Mouse (Mus musculus) midbrain, embryonic 10.5 days (tissue): ENCODE results near the gene 6330403K07Rik. TPM values are rescaled to one million over a fixed set of nuclear protein-coding genes. Genes with fewer than 3 reads are reported as not detected.
A peak's percentile ranks its signal among the peaks of the same experiment; 100 is the strongest.

Source experiments
- DNase-seq: peaks from one replicate; pipeline ENCODE4 v3.0.0-alpha.2; 2017; ENCODE audit warnings: low spot score
- H3K27ac ChIP-seq: fragments of 300-500 bp; sonication (generic); replicated peaks from 2 replicates; pipeline ENCODE4 v1.5.1; 2016; ENCODE audit warnings: mild to moderate bottlenecking
- H3K27me3 ChIP-seq: fragments of 300-500 bp; sonication (generic); 2 replicates; pipeline ENCODE4 v1.6.1; 2016; ENCODE audit warnings: low read depth, mild to moderate bottlenecking; ENCODE audit not compliant: poor library complexity, severe bottlenecking
- H3K36me3 ChIP-seq: fragments of 300-500 bp; sonication (generic); 2 replicates; pipeline ENCODE4 v1.6.1; 2016; ENCODE audit warnings: mild to moderate bottlenecking, moderate library complexity
- H3K4me1 ChIP-seq: fragments of 300-500 bp; sonication (generic); 2 replicates; pipeline ENCODE4 v1.6.1; 2016
- H3K4me3 ChIP-seq: fragments of 300-500 bp; sonication (generic); 2 replicates; pipeline ENCODE4 v1.5.1; 2016; ENCODE audit warnings: mild to moderate bottlenecking, moderate library complexity
- H3K9me3 ChIP-seq: fragments of 300-500 bp; sonication (generic); replicated peaks from 2 replicates; pipeline ENCODE4 v1.6.1; 2016; ENCODE audit warnings: mild to moderate bottlenecking
- WGBS: fragments of 180-500 bp; shearing (Covaris S2); methylation state at CpG from one replicate; pipeline ENCODE4 v1.1.7; 2016; 5-methylcytosine and 5-hydroxymethylcytosine counted together
- polyA plus RNA-seq: library from polyadenylated mRNA; unstranded; fragments of >200 nt; fragmentation: Nextera tagmentation; extraction: Ambion mirVana; gene quantifications from 2 replicates; pipeline ENCODE4 v1.2.1, GENCODE M21; 2016

Gene 6330403K07Rik
- 137 and 226 TPM in 2 replicates for polyA plus RNA-seq

DNA sequence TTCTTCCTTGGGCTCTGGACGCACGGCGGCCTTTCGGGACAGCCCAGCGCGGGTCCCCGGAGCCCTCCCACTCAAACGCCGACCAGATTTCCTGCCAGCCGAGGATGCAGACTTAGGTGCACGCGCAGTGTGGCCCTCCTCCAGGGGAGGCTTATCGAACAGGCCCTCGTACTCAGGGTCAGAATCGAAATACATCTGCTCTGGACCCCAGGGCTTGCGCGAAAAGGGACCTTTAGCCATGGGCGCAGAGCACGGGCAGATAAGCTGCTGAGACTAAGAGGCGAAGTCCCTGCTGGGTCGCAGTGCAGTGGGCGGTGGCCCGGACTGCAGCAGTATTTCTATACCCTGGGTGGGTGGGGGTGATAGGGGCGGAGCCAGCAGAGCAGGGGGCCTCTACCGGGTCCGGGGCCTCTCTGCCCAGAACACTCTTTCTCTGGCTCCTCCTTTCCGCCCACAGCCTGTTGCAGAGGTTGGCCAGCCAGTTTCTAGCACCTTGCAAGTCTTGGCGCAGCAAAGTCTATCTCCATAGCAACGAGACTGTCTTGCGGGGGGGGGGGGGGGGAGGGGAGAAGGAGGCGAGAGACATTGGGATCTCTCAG is at the start of gene 6330403K07Rik:
Gene 6330403K07Rik, minus strand, starts transcription at position 351 of the 599 bp plus-strand sequence.
- Histone ChIP-seq H3K4me3 (peak within 1 kb of the TSS; percentile 76), H3K36me3 (peaks cover 11% of the 10 kb centered on the region)
- under 1% methylated on average over 30 of the region's 31 CpGs for WGBS

DNA sequence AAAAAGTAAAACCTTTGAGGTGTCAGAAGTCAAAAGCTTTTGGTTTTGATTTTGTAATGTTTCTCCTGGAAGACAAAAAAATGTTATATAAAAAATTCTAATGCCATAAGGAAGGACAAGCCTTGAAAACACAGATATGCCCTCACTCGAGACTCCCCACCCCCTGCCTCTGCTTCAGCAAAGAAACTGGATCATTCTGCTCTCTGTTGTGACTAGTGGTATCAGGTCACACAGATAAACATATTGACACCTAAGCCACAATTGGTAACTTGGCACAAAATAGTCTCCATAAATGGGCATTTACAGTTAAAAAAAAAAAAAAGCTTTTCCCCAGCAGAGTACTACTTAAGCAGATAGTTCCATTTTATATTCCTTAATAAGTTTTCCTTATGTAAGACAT is 43.0 kb upstream of the 6330403K07Rik start:
- no peak for DNase-seq
- 77% methylated on average over 1 of the region's 1 CpGs for WGBS
- H3K4me3 ChIP-seq: no peak overlapping the region
- H3K36me3 ChIP-seq: no peaks in the 10 kb centered on the region
- H3K27me3 ChIP-seq: no peaks in the 10 kb centered on the region
- no peaks in the 10 kb centered on the region for H3K4me1 ChIP-seq
- peaks cover 20% of the 10 kb centered on the region for H3K9me3 ChIP-seq
- no peak overlapping the region for H3K27ac ChIP-seq

More for the DNA sequence above, at the start of gene 6330403K07Rik:
- Histone ChIP-seq H3K4me1 (peaks cover 46% of the 10 kb centered on the region), H3K27ac (peak within 1 kb of the TSS; percentile 94), H3K27me3 (no peaks in the 10 kb centered on the region), H3K9me3 (no peaks in the 10 kb centered on the region)
- DNase-seq: peak; percentile 90

DNA sequence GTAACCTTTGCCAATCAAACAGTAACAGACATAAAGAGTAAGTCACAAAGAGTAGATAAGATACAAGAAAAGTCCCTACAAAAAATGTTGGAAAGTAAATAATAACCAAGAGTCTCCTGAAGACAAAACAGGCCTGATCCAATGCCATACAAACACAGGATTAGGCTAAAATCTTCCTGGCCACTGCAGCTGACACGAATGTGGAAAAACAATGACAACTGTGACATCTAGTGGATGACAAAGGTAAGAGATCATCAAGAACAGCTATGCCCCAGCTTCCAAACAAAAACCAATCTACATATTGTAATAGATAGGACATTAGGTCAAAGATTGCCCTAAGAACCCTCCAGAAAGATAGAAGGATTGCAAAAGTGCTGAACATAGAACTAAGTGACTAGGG is 19.2 kb upstream of the 6330403K07Rik start:
- Histone ChIP-seq H3K4me3 (no peak overlapping the region), H3K9me3 (no peaks in the 10 kb centered on the region), H3K36me3 (no peaks in the 10 kb centered on the region), H3K27me3 (no peaks in the 10 kb centered on the region), H3K4me1 (no peaks in the 10 kb centered on the region), H3K27ac (no peak overlapping the region)
- WGBS: 0% methylated on average over 1 of the region's 1 CpGs
- no peak for DNase-seq

DNA sequence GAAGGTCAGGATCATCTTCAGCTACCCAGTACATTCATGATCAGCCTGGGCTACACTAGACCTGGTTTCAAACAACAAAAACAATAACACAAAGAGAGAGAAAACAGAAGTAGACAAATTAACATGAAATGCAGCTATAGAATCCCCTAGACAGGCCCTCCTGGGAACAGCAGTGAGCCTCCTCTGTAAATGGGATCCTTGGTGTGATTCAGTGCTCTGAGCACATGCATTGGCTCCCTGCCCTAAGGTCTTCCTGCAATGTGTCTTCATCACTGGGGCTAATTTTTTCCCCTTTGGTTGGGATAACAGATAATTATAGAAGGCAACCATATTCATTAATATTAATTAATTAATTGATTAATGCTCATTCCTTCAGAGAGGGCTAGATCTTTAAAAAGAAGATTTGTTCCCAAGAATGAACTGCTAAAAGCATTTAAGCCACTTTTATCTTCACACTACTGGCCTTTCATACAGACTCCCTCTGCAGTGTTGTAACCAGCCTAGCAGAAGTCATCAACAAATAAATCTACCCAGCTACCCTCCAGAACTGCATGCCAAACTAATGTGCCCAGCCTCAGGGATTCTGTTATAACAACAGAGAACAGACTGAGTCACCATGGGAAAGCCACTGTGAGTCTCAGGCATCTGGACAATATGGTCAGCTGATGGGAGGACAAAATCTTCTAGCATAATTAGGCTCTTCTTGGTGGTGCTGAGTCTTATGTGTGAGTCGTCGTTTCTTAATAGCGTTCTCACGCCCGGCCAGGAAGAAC is 6.4 kb upstream of the 6330403K07Rik start:
- no peak overlapping the region for H3K4me3 ChIP-seq
- 96% methylated on average over 5 of the region's 5 CpGs for WGBS
- H3K4me1 ChIP-seq: 0 out of 2 replicates have a peak, but pooled peaks cover 5% of the 10 kb centered on the region
- DNase-seq: no peak
- H3K36me3 ChIP-seq: no peaks in the 10 kb centered on the region
- no peak overlapping the region for H3K27ac ChIP-seq
- no peaks in the 10 kb centered on the region for H3K27me3 ChIP-seq
- peaks cover 2% of the 10 kb centered on the region; the same call in 1 of the 2 replicates for H3K9me3 ChIP-seq

DNA sequence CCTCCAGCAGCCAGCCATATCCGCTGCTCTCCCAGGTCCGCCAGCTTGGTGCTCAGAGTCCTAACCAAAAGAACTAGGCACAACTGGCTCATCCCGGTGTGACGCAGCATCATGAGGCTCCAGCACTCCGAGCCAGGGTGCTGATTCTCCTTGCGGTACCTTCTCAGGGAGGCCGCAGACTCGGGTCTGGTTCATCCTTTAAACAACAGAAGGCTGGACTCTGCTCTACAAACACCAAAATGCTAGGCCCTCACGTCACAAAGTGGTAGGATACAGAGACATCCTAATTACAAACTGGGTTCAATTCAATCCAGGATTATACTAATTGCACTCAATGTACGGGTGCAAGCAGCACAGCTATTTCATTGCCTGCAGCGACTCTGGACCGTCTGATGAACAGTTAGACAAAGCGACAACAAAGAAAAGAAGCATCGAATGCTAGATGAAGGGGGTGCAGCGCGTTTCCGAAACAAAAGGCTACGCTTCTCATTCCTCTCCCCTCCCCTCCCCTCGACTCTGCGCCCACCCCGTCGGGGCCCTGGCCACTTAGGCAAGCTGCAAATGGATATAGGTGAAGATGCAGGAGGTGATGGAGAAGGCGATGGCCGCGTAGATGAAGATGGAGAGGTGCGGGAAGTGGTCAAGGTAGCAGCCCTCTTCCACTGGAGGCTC is 686 bp downstream of the 6330403K07Rik start:
- H3K36me3 ChIP-seq: peaks cover 18% of the 10 kb centered on the region
- 5% methylated on average over 26 of the region's 26 CpGs for WGBS
- H3K4me1 ChIP-seq: peaks cover 46% of the 10 kb centered on the region
- H3K9me3 ChIP-seq: no peaks in the 10 kb centered on the region
- DNase-seq: peak; percentile 43
- peak overlapping the region; percentile 94 for H3K27ac ChIP-seq
- H3K4me3 ChIP-seq: peak overlapping the region; percentile 76
- no peaks in the 10 kb centered on the region for H3K27me3 ChIP-seq

DNA sequence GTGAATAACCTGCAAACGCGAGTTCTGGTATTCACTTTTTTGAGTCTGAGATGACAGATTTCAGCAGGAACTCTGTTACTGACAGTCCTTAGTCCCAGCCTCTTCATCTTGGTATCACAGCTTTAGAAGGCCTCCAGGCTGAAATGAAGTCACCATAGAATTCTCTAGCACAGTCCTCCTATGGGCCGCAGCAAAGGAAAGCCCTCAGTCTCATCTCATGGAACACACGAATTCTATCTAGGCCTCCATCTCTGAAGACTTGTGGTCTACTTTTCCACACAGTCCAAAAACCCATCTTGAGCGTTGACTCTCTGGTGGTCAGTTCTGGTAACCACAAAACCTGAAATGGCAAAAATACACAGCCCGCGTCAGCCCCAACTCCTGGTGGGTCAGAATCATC is 1.2 kb downstream of the 6330403K07Rik start:
- Histone ChIP-seq H3K9me3 (no peaks in the 10 kb centered on the region), H3K27ac (peak overlapping the region; percentile 94), H3K36me3 (peaks cover 23% of the 10 kb centered on the region), H3K4me1 (peaks cover 46% of the 10 kb centered on the region), H3K4me3 (peak overlapping the region; percentile 76), H3K27me3 (no peaks in the 10 kb centered on the region)
- DNase-seq: peak; percentile 13
- WGBS: 70% methylated on average over 7 of the region's 7 CpGs

DNA sequence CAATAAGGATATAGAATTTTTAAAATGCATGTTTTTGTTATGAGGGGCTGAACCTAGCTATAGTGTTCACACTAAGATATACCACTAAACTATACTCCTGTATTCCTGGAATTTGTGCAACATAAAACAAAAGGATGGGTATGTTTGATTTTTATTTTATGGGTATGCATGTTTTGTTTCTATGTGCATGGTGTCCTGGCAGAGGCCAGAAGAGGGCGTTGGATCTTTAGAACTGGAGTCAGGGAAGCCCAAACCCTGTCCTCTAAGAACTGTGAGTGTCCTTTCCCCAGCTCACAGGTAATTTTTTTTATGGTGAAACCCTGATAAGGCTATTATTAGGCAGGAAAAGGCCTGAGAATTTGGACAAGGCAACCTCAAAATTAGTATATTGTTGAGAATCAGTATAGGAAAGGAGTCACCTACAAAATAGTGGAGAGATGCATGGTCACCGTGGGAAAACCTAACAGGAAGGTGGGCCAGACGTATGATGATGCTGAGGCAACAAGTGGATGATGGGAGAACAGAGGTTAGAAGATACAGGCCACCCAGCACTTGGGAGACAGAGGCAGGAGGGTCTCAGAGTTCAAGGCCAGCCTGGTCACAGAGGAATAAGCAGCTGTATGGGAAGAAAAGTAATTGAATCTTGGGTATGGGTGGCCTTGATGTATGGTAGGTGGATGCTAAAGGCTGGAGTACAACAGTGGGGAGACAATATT is 3.8 kb downstream of the 6330403K07Rik start:
- Histone ChIP-seq H3K27me3 (no peaks in the 10 kb centered on the region), H3K9me3 (no peaks in the 10 kb centered on the region), H3K4me1 (peaks cover 42% of the 10 kb centered on the region), H3K4me3 (no peak overlapping the region), H3K27ac (no peak overlapping the region), H3K36me3 (peaks cover 48% of the 10 kb centered on the region)
- 79% methylated on average over 3 of the region's 3 CpGs for WGBS
- no peak for DNase-seq

DNA sequence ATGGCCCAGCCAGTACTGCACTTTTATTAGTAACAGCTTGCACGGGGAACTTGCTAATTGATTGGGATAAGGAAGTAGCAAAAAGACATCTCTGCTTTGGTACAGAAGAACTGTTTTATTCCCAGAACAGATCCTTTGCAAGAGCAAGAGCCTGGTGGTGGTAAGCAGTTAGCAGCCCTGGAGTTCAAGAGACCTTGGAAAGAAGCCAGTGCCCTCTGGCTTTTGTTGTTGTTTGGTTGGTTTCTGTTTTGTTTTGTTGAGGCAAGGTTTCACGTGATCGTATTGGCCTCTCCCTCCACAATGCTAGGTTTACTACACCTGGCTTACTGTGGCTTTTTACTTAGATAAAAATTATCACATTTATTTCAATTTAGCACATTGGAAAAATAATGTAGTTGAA is 5.0 kb downstream of the 6330403K07Rik start:
- WGBS: 91% methylated on average over 3 of the region's 3 CpGs
- DNase-seq: no peak
- H3K27me3 ChIP-seq: no peaks in the 10 kb centered on the region
- H3K36me3 ChIP-seq: peaks cover 61% of the 10 kb centered on the region
- no peak overlapping the region for H3K4me3 ChIP-seq
- no peaks in the 10 kb centered on the region for H3K9me3 ChIP-seq
- H3K27ac ChIP-seq: no peak overlapping the region
- peaks cover 29% of the 10 kb centered on the region for H3K4me1 ChIP-seq

DNA sequence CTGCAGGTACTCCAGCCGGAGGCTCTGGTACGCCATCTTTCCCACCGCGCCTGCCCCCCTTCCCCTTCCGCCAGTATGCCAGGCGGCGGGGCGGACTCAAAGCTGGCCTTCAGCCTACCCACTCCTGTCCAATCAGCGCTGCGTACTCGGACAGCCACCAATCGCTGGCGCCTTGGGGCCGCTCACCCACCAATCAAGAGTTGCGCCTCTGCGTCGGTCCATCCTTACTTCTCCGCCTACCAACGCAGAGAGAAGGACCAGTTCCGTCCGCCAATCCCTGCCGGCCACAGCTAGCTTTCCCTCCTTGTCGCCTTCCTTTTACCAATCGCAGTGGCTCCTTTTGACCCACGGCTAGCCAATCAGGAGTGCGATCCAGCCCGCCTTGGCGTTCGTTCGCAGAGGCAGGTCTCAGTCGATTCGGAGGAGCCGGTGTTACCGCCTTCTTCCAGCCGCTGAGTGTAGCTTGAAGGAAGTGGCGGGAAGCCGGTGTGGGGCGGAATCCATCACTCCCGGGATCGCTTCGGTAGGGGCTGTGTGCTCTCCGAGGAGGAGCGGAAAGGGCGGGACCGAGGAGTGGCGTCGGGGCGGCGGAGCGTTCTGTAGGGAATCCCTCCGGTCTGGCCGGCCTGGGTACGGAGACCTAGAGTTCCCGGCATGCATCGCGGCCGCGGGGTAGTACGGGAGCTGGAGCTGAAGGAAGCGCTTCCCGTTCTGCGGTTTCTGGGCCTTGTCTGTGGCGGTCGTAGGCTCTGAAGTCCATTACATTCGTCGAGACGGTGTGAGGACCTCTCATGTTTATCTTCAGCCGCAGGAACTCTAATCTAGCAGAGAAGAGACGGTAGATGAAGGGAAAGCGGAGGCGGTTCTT is 13.9 kb downstream of the 6330403K07Rik start, which contains the start of the genes Mis12 and Derl2:
Gene Mis12, plus strand, starts transcription at position 411 of the 868 bp plus-strand sequence.
Gene Derl2, minus strand, starts transcription at position 641 of the 868 bp plus-strand sequence.
- Histone ChIP-seq H3K36me3 (peaks cover 43% of the 10 kb centered on the region), H3K9me3 (no peaks in the 10 kb centered on the region), H3K27ac (peak within 1 kb of the TSS; percentile 96), H3K27me3 (no peaks in the 10 kb centered on the region), H3K4me3 (peak within 1 kb of the TSS; percentile 89), H3K4me1 (peaks cover 43% of the 10 kb centered on the region)
- DNase-seq: peak; percentile 99
- WGBS: under 1% methylated on average over 71 of the region's 71 CpGs

DNA sequence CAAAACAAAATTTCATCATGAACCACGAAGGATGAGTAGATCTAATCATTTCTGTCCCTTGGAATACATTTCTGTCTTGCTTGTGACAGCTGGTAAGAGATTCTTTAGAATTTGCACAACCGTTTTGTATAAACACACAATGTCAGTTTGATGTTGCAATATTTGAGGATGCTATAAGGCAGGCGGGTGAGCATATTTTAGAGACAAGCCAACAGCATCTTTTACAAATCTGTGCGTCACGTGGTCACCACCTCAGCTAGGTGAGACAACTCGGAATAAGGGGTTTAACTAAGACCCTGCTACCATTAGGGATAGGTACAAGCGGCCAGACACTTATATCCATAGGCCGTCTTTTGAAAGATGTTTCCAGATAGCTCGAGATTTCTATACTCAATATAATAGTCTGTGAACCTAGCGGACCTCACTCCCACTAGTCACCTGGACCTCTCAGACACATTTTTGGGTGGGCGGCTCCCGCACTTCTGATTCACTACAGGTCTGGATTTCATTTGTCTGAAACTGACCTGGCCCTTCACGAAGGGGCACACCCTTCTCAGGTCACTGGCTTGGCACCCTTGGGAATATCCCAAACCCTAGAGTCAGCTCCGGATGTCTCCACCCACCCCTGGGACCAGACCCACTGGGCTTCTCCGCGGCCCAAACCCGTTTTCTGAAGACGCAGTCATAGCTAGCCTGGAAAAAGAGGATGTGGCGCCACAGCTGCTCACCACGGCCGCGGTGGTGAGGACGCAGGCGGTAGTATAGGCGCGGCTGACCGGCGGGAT is 14.7 kb downstream of the 6330403K07Rik start:
- no peak for DNase-seq
- Histone ChIP-seq H3K27ac (peak overlapping the region; percentile 96), H3K4me1 (peaks cover 43% of the 10 kb centered on the region), H3K4me3 (peak overlapping the region; percentile 89), H3K36me3 (peaks cover 42% of the 10 kb centered on the region), H3K27me3 (no peaks in the 10 kb centered on the region), H3K9me3 (no peaks in the 10 kb centered on the region)
- WGBS: 7% methylated on average over 28 of the region's 28 CpGs

DNA sequence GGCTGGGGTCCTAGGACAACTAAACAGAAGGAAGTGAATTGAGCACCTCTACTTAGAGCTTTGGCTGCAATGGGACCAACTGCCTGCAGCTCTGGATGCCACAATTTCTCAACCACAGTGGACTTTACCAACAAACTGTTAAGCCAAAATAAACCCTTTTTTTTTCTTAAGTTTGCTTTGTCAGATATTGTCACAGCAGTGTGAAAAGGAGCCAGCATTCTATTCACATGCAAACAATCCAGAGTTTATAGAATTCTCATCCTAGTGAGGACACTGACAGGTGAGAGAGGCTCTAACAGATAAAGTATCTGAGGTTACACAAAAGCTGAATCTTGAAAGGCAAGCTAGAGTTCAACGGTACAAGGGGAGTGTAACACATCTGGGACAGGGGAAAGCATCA is 16.3 kb downstream of the 6330403K07Rik start:
- Histone ChIP-seq H3K4me3 (no peak overlapping the region), H3K27me3 (no peaks in the 10 kb centered on the region), H3K27ac (no peak overlapping the region), H3K4me1 (peaks cover 39% of the 10 kb centered on the region), H3K36me3 (peaks cover 42% of the 10 kb centered on the region), H3K9me3 (no peaks in the 10 kb centered on the region)
- DNase-seq: no peak
- WGBS: 92% methylated on average over 1 of the region's 1 CpGs
